ENCODE assay signal across 25 mouse cellular contexts in genomic region chr13:99739420-99739819, GRCm38 (mm10).
DNase-seq lines count a peak whose midpoint lies in the region; TF ChIP-seq lines count a peak whose summit lies in the region.
"Had no signal": no experiment of that assay in that cellular context is flagged by ENCODE, and none has a peak within 500 bp of the region (broad histone marks: within the 10 kb centered on the region; RNA-seq: fewer than 3 reads in every experiment).

No protein-coding gene starts in this region.

- TF ChIP-seq CTCF in layer of hippocampus, adult 2 months (conservative IDR thresholded peaks at IDR 0.05), result no peak

- DNase-seq in layer of hippocampus, adult 2 months (ENCODE audit: low spot score in 2 of 2), result peak in 1 of 2 experiments; percentile 30
- no peak for DNase-seq in layer of hippocampus, adult 9-10 months (ENCODE audit: low spot score)
- DNase-seq in right cerebral cortex, adult 18-20 months, result peak; percentile 71
- DNase-seq in right cerebral cortex, postnatal 10 days (ENCODE audit: low spot score in 2 of 2), result no peak
- DNase-seq in frontal cortex, postnatal 36 days (ENCODE audit: low spot score in 2 of 2), result peak; percentile 37 to 72
- peak; percentile 77 for DNase-seq in telencephalon, adult 2 months (ENCODE audit: low read depth, low spot score)
- DNase-seq in testis, postnatal 14 days (ENCODE audit: low spot score), result no peak
- DNase-seq: adrenal gland, adult 2 months; adrenal gland, postnatal 36 days; cerebellum, adult 2 months; cerebellum, postnatal 14 days; forebrain, postnatal 0 days; heart, postnatal 36 days; kidney, adult 2 months; kidney, postnatal 36 days; liver, postnatal 0 days; lung, postnatal 36 days had no signal

- H3K4me3 ChIP-seq in layer of hippocampus, adult 2 months, result no peak overlapping the region
- H3K4me3 ChIP-seq: embryonic facial prominence, embryonic 10.5 days; embryonic facial prominence, embryonic 15.5 days; forebrain, embryonic 12.5 days; hindbrain, embryonic 12.5 days; intestine, embryonic 15.5 days; liver, embryonic 12.5 days; neural tube, embryonic 12.5 days had no signal

- H3K27ac ChIP-seq in layer of hippocampus, adult 2 months, result peak overlapping the region; percentile 92
- H3K27ac ChIP-seq: embryonic facial prominence, embryonic 10.5 days; embryonic facial prominence, embryonic 15.5 days; forebrain, embryonic 12.5 days; hindbrain, embryonic 12.5 days; hindbrain, postnatal 0 days; intestine, embryonic 15.5 days; liver, embryonic 12.5 days; neural tube, embryonic 12.5 days had no signal

Comparison
In these comparisons a context has a peak if more than half of its experiments do, and no peak if none do; other contexts are left out.
1. DNase-seq: peak in right cerebral cortex, adult 18-20 months (single experiment), frontal cortex, postnatal 36 days (2 of 2) and telencephalon, adult 2 months (single experiment); none in layer of hippocampus, adult 9-10 months (single experiment), right cerebral cortex, postnatal 10 days (0 of 2) and testis, postnatal 14 days (single experiment).